Mouse (Mus musculus): ENCODE data around the gene Pde4d.

Pde4d gene

GRCm38 (mm10) chr13:109536636-109537035, 1086.9 kb downstream of the Pde4d start:
- DNase-seq, result no peak

GRCm38 (mm10) chr13:109539371-109539770, 1089.6 kb downstream of the Pde4d start:
- DNase-seq, result no peak

GRCm38 (mm10) chr13:109544646-109545045, 1094.9 kb downstream of the Pde4d start:
- no peak for DNase-seq

DNA sequence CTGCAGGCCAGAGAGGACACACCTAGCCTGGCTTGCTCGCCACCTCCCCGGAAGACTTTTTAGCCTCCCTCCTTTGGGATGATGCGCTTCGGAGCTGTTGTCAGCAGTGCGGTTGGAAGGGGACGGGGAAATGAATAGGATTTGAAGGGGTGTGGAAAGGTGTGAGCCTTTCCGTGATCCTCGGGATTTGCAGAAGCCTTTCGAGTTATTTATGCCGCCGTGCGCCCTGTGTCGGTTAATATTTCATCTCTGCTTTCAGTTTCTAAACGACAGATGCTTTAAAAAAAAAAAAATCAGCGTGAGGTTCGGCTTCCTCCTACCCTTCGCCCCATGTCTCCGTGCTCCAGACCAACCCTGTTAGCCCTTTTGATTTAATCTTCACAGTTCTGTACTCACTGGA, 1096.6 kb downstream of the Pde4d start:
- DNase-seq, result no peak

GRCm38 (mm10) chr13:109547006-109547587, 1097.3 kb downstream of the Pde4d start:
- DNase-seq, result no peak

DNA sequence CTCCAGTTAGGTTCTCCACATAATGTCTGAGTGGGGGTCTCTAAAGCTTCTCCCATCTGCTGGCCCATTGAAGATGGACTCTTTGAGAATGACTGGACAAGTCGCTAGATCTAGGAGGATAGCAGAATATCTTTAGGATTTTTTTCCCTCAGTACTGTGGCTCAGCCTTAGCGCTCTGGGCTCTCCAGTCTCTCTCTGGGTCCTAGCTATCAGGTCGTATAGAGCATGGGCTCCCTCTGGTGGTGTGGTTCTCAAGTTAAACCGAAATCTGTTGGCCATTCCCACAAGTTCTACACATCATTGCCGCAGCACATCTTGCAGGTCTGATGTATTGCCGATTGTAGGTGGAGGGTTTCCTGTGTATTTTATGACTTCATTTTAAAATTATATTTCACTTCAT, 1098.0 kb downstream of the Pde4d start:
- peak; percentile 67 to 80 for DNase-seq

- no peak for DNase-seq
Observed at GRCm38 (mm10) chr13:109548263-109548662, 1098.5 kb downstream of the Pde4d start.

DNA sequence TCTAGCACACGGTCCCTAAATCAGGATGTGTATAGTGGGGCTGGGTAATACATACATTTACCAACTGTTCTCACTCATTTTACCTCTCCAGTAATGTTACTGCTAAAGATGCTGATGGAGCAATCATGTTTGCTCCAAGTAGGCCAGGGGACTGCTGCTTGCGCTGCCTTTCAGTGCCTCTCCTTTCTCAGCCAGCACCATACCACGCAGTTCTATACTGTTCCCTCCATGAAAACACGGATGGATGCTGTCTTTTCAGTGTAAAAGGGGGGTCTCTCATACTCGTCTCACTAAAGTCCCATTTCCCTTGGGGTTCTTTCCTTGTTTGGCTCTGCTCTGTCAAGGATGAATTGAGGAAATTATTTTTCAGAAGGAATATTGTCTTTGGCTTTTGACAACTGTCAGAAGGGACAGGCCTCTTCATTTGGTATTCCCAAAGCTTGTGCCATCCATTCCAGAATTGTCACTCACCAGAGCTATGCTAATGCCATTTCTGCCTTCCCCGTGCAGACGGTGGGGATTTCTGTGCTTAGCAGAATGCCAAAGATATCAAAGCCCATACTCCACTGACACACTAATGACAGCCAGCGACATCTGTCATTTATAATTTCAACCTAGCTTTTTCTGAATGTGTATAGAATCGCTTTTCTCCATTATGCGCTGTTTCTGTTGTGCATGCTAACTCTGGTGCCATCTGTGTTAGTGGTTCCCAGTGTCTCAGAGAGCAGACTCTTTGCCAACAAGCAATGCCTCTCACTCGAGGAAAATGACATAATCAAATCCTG, 1099.2 kb downstream of the Pde4d start:
- DNase-seq, result no peak

DNA sequence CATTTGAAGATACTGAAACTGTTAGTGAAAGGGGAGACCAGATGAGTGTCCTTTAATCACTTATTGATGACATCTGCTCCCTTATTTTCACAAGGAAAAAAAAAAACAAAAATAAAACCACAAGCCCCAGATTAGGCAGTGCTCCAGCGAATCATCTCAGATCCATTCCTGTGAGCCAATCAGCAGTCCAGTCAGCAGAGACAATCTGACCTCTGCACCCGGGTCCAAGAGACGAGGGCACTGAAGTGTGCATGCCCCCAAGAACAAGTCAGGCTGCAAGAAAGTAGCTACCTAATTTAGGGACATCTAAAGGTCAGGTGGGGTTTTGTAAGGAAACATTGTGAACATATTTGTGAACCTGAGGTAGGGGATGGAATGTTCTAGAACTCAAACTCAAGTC, 1102.1 kb downstream of the Pde4d start:
- DNase-seq, result no peak

- no peak for DNase-seq
Observed at GRCm38 (mm10) chr13:109555513-109555912, 1105.8 kb downstream of the Pde4d start.

DNA sequence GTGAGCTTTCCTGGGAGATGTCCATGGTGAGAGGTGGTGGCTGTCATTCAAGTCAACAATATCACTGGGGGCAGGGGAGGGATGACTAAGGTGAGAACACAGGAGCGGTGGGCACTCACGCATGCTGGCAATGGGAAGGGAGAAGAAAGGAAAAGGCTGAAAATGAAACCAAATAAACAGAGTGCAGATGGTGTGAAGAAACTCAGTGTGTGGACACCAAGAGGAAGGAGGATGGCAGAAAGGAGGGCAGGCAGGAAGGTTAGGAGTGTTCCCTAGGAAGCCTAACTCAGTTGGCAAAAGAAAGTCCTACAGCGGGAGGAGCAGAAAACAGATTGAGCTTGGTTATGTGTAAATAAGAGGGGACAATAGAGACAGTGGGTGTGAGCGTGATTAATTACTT, 1107.1 kb downstream of the Pde4d start:
- DNase-seq, result no peak

- peak in 1 of 2 experiments; percentile 32 for DNase-seq
Observed at GRCm38 (mm10) chr13:109558341-109559257, 1108.9 kb downstream of the Pde4d start.

GRCm38 (mm10) chr13:109560261-109560660, 1110.5 kb downstream of the Pde4d start:
- no peak for DNase-seq

DNA sequence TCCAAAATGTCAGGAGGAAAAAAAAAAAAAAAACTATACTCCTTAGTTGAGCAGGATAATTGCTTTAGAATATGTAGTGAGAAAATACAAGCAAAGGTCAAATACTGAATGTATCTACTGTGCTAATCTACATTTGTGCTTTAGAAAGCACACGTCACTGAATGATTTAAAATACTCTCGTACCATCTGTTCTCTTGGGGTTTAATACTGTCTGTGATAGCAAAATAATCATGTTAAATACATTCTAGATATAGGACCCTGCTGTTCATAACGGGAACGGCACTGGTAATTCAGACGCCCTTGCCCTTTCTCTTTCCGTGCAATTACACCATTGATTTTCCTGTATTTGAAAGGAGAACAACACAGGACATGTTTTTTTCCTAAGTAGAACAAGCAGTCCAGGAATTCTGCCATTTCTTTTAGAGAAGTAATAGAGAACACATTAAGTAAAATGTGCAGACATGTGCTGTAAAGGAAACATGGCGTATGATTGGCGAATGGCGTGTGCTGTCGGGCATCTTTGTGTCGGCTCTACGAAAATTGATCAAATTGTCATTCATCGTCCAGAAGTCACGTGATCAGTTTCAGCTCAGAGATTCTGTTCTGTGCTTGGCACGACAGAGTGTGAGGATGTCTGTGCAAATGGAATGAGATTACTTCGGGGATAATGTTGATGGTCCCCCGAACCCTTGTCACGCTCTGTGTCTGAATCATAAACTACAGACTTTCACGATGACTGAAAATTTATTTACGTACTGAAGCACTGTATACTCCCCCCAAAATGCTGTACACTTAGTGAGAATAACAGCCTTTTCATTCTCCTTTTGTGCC, 1119.1 kb downstream of the Pde4d start:
- no peak for DNase-seq

DNA sequence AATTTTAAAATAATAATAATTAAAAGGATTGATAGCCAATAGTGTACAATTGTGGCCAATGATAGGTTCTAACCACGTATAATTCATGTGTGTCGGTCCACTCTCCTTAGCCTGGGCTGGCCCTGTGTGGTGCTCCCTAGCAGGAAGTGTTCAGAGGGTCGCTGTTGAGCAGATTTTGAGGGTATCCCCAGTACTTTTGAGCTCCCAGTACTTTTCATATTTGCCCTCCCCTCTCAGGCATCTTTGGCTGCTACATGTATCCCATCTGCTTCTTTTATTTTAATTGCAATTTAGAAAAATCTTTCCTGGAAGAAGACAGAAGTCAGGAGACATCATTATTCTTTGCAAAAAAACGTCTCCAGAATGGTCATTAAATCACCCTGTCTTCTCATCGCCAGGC, 1119.7 kb downstream of the Pde4d start:
- no peak for DNase-seq

DNA sequence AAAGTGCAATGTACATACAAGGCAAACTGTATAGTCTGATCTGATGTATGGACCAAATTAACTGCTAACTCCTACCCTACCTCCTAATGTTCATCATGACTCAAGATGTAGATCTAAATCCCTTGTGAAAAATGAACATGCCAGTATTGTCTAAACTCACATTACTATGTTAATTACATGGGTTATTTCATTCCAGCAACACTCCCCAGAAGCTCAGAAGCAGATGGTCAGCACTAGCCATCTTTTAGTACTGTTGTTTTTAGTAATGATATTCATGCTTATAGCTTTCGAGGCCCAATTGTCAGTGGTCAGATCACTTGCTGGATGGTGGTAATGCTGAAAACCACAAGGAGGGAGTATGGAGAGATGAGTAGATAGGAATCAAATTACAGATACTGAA, 1127.0 kb downstream of the Pde4d start:
- no peak for DNase-seq

DNA sequence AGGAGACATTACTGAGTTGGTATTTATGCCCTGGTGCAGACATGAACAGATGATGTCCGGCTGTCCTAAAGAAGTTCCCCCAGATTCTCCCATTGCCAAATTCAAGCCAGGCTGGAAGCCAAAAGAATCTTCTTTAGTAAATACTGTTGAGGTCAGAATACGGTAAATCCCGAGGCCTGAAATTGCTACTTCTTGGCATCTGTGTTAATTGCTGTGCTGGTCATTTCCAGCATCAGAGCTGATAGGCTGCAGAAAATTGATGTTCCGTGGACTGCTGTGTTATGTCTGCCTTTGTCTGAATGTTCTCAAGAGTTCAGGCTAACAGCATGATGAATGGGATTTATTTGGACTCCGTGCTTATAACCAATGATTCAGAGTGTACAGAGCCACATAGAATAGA, 1127.7 kb downstream of the Pde4d start:
- no peak for DNase-seq

- no peak for DNase-seq
Observed at GRCm38 (mm10) chr13:109577901-109578300, 1128.2 kb downstream of the Pde4d start.

- no peak for DNase-seq
Observed at GRCm38 (mm10) chr13:109581284-109582070, 1131.7 kb downstream of the Pde4d start.

DNA sequence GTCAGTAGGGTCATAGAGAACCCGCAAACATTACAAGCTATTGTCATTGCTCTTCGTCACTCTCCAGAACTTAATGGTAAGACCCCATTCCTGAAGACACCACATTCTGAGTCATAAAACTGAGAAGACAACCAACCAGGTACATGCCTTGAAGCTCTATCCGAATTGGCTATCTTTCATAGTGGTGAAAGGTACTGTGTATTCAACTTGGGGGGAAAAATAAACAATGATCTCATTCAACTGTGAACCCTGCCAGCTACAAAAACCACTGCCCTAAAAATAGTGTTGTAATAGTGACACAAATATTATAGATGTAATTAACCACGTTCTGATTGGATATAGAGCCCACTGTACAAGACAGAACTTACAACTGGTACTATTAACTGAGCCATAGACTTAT, 1140.3 kb downstream of the Pde4d start:
- DNase-seq, result no peak

DNA sequence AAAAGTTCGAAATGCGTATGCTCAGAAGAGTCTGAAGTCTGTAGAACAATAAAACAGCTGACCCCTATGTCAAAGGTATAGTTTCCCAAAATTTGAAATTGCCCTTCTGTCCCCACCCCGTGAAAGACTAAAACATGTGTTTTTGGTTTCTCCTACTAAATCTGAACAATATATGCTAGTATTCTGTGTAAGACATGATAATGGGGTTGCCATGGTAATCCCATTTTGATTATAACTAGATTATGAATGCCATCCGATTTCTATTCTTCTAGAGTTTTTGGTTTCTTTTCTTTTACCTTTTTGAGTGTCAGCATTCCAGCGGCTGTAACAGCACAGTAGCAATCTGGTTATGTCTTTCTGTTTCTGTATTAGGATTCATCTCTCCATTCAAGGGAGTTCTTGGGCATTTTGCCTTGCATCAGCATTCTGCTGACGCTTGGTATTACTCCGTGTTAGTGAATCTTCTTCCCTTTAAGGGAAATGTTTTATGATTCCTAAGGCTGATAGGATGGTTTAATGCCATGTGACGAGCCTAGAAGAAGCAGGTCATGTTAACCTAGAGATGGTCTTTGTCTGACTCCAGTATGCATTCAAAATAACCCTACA, 1142.5 kb downstream of the Pde4d start:
- no peak for DNase-seq

Data from lung, adult 18-20 months (tissue).